Mouse (Mus musculus): ENCODE data around the gene Gpsm3.

DNA sequence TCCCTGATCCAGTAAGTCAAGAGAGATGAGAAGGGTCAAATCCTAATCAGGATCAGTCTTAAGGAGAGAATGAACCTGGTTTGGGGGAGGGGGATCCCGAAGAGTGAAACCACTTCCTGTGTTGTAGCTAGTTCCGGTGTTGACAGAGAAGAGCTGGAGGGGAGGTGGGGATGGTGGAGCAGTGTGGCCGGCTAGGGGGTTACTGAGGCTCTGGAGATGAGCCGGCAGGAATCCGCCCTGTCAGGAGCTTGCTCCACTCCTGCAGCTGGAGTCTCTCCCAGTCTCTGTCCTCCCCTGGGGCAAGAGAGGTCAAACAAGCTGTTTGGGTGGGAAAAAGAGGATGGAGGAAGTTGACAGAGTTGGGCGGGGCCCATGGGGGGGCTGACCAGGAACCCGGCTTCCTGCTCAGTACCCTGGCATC is at the start of gene Gpsm3:
- no peak for TF ChIP-seq CTCF (conservative IDR thresholded peaks at IDR 0.05 in 1 of 2, IDR thresholded peaks at IDR 0.05 in 1 of 2; ENCODE audit: low read depth in 2 of 2, low read length in 2 of 2)
- TF ChIP-seq POLR2A (IDR thresholded peaks at IDR 0.05; ENCODE audit: low read depth, low read length): peak; percentile 65
- TF ChIP-seq KAT2A (IDR thresholded peaks at IDR 0.05; ENCODE audit: insufficient replicate concordance, low read length): no peak
- TF ChIP-seq EP300 (IDR thresholded peaks at IDR 0.05; ENCODE audit: low read length): no peak
- no peak for TF ChIP-seq USF1 (IDR thresholded peaks at IDR 0.05; ENCODE audit: low read depth, low read length)
- no peak for TF ChIP-seq MAFK (IDR thresholded peaks at IDR 0.05; ENCODE audit: insufficient replicate concordance, low read length)
- TF ChIP-seq NELFE (IDR thresholded peaks at IDR 0.05; ENCODE audit: low read depth, low read length): peak; percentile 58; the same call in 1 of the 2 replicates
- TF ChIP-seq E2F4 (IDR thresholded peaks at IDR 0.05; ENCODE audit: insufficient replicate concordance, low read depth, low read length): no peak
- no peak for TF ChIP-seq GABPA (IDR thresholded peaks at IDR 0.05; ENCODE audit: insufficient replicate concordance, low read depth, low read length)

Data from CH12.LX (cell line).